Mouse (Mus musculus): ENCODE results near the gene Aanat.

DNA sequence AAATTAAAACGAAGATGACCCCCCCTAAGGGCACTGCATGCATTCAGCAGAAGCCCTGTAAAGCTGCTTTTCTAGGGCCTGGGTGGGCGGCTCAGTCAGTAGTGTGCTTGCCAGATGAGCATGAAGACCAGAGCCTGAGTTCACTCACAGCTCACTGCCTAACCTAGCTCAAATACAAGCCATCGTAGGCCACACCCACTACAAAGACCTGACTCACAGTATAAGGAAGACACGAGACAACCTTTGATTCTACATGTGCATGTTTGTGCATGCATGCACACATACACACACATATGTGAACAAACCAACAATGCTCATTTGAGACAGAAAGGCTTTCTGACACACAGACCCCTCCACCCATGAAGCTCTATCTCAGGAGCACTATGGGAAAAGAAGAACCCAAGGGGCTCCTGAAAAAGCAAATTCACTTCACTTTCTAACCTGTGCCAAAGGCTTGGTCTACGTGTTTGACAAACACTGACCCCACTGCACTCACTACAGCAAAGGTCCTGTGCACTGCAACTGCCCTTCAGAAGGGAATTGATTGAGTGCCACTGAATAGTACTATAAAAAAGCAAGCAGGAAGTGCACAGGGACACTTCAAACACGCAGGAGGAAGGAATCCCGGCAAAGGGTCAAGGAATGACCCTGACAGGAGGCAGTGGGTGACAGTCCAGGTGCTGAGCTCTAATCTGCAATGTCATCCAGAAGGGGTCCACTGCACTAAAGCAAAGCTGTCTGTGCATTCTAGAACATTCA lies 20.8 kb upstream of the Aanat start:
- no peak for TF ChIP-seq CTCF (IDR thresholded peaks at IDR 0.05)
- no peak for TF ChIP-seq EP300 (IDR thresholded peaks at IDR 0.05)

All from lung, postnatal 0 days (tissue).